Mouse (Mus musculus) cerebellum, postnatal 25 days (tissue): ENCODE results near the gene Kdm2b.

ENCODE experiments used
- DNase-seq, 2 experiments: peaks; one replicate each; pipeline ENCODE4 v3.0.0; 2021; ENCODE audit warnings: mixed read lengths in 2 of 2

The Kdm2b gene

GRCm38 (mm10) chr5:122832536-122832935 lies 157.1 kb downstream of the Kdm2b start:
- no peak for DNase-seq

GRCm38 (mm10) chr5:122825099-122825498 lies 164.5 kb downstream of the Kdm2b start:
- DNase-seq, result no peak

- DNase-seq, result no peak
These were observed 165.2 kb downstream of the Kdm2b start for GRCm38 (mm10) chr5:122824450-122824849.

- DNase-seq, result no peak
These were observed 165.6 kb downstream of the Kdm2b start for GRCm38 (mm10) chr5:122823976-122824375.

- DNase-seq, result no peak
These were observed 167.2 kb downstream of the Kdm2b start for GRCm38 (mm10) chr5:122822441-122822840.

GRCm38 (mm10) chr5:122821524-122821885 lies 168.1 kb downstream of the Kdm2b start:
- DNase-seq, result no peak

- DNase-seq, result peak; percentile 90 to 93
These were observed 168.7 kb downstream of the Kdm2b start, which contains the start of gene Anapc5 for GRCm38 (mm10) chr5:122820777-122821523. Gene Anapc5 (minus strand): TSS chr5:122821339.
